Mouse (Mus musculus) retina, postnatal 7 days (tissue): ENCODE measurements around the gene Plod3.

Source experiments
- DNase-seq: peaks from one replicate; pipeline ENCODE4 v3.0.0-alpha.2; 2012; ENCODE audit warnings: low read depth, low spot score

Gene Plod3

GRCm38 (mm10) chr5:137015913-137016312, 29.1 kb downstream of the Plod3 start:
- no peak for DNase-seq

DNA sequence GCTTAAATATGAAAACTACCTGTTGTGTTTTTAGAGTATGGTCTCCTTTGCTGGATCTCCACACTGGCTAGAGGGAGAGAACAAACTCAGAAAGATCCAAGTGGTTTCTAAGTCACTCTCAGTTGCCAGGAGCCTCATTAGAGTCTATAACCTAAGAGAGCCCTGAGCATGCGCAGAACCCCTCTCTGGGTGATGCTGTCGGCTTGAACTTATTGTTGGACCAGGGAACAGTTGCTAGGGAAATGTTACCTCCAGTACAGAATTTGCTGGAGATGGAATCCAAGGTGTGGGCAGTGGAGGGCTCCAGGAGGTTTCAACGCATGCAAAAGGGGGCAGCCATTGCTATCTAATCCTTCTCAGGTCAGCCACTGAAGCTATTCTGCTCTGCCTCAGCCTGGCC, 37.5 kb downstream of the Plod3 start:
- no peak for DNase-seq

- peak; percentile 66 for DNase-seq
These were observed 38.3 kb downstream of the Plod3 start for GRCm38 (mm10) chr5:137025132-137025531.

- no peak for DNase-seq
These were observed 39.3 kb downstream of the Plod3 start, which contains the start of gene Vgf for GRCm38 (mm10) chr5:137026092-137026491. Gene Vgf, plus strand, starts transcription at chr5:137026392.

DNA sequence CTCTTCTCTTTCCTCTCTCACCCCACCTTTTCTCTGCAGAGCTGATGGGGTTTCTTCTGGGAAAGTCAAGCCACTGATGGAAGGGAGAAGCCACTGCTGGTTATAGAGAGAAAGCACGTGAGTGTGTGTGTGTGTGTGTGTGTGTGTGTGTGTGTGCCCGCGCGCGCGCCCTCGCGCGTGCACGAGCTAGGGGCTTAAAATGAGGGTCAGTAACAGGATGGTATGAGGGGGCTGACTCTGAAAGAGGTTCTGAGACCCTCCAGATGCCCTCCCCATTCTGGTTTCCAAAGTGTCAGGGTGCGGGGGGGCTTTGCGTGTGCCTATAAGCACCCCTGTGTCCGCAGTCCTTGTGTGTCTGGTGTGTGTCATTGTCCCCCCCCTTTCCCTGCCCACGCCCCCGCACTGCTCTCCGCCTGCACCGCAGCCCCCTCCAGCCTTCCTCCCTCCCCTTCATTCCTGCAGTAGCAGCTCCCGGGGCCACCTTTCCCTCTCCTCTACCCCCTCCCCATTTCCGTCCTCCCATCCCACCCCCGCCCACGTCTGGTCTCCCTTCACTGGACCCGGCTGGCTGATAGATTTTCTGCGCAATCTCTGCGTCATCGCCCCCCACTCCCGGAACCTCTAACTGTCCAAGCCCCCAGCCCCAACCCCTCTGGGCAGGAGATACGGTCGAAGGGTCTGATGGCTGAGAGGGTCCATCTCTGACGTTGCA, 41.9 kb downstream of the Plod3 start:
- DNase-seq = no peak

- DNase-seq = no peak
These were observed 42.4 kb downstream of the Plod3 start for GRCm38 (mm10) chr5:137029273-137029585.

DNA sequence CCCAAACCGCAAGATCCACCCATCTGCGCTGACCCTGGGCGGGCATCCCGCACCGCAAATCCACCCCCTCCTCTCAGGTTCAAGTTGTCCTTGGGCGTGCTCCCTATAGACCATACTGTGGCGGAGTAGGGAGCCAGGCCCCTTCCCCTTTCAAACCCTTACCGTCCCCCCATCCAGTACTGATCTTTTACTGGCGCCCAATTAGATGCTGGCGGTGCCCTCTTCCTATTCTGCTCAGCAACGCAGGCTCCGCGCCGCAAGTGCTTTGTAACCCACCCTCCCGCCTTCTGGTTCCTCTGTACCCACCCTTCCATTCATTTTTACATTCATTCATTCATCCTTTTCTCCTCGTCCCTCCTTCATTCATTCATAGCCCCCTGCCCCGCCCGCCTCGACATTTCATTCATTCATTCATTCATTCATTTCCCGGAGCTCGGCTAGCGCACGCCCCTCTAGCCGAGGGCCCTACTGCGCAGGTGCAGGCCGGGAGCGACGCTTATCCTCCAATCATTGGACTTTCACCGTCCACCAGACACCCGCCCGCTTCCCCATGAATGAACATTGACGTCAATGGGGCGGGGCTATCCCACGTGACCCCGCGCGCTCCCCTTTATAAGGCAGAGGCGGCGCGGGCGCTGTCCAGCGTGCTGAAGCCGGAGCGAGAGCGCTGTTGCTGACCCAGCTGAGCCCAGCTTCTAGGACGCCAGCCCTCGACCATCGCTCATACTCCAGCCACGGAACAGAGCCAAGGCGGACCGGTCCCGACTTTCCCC, 43.0 kb downstream of the Plod3 start:
- DNase-seq = peak; percentile 86

DNA sequence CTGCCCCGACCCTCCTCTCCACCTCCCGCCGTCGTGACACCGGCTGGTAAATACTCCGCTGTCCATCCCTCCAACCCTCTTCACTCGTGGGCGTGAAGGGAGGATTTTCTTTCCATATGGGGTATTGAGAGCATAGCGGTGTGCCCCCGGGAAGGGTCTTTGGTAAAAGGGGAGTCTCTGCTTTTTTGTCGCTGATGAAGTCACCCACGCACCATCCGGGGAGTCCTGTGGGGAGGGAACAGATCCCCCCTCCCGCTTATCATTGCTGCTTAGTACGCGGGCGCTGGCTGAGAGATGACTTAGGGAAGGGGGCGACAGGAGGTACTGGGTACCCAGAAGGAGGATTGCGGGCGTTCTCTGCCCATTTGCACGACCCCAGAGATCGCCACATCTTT, 43.6 kb downstream of the Plod3 start:
- DNase-seq = no peak

DNA sequence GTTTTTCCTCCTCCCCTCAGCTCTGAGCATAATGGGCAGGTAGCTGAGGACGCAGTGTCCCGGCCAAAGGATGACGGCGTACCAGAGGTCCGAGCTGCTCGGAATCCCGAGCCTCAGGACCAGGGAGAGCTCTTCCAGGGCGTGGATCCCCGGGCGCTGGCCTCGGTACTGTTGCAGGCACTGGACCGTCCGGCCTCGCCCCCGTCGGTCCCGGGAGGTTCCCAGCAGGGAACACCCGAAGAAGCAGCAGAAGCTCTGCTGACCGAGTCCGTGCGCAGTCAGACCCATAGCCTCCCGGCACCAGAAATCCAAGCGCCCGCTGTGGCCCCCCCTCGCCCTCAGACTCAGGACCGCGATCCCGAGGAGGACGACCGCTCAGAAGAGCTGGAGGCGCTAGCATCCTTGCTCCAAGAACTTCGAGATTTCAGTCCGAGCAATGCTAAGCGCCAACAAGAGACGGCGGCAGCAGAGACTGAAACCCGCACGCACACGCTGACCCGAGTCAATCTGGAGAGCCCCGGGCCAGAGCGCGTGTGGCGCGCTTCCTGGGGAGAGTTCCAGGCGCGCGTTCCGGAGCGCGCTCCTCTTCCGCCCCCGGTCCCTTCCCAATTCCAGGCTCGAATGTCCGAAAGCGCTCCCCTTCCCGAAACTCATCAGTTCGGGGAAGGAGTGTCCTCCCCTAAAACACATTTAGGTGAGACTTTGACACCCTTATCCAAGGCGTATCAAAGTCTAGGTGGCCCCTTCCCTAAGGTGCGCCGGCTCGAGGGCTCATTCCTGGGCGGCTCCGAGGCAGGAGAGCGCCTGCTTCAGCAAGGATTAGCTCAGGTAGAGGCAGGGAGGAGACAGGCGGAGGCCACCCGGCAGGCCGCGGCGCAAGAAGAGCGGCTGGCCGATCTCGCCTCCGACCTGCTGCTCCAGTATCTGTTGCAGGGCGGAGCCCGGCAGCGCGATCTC, 44.5 kb downstream of the Plod3 start:
- no peak for DNase-seq

DNA sequence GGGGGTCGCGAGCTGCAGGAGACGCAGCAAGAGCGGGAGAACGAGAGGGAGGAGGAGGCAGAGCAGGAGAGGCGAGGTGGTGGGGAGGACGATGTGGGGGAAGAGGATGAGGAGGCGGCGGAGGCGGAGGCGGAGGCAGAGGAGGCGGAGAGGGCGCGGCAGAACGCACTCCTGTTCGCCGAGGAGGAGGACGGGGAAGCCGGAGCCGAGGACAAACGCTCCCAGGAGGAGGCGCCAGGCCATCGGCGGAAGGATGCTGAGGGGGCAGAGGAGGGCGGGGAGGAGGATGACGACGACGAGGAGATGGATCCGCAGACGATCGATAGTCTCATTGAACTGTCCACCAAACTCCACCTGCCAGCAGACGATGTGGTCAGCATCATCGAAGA, 45.2 kb downstream of the Plod3 start:
- no peak for DNase-seq

DNA sequence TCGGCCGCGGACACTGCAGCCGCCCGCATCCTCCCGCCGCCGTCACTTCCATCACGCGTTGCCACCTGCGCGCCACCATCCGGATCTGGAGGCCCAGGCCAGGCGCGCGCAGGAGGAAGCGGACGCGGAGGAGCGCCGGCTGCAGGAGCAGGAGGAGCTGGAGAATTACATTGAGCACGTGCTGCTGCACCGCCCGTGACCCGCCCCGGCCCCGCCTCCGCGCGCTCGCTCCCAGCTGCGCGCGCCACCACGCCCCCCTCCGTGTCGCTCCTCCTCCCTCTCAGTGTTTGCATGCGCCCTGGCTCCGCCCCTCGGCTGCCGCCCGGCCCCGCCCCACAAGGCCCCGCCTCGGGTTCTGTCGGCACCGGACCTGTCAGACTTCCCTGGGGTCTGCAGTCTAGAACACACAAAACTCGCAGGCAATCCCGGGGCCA, 45.8 kb downstream of the Plod3 start:
- peak; percentile 65 for DNase-seq

DNA sequence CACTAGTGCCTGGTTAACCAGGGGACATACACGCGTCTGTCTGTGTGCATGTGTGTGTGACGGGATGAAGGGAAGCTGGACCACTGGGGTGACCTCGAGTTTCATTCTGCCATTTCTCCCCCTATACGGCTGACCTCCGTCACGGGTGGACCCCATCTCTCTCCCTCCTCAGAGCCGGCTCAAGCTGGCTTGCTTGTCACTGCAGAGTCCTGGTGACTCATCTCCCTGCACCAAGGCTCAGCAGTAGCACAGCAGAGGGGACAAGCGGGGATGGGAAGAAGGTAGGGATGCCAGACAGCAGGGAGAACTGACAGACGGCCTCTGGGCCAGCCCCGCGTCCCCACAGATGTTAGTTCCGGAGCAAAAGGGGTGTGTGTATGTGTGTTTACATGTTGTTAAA, 49.4 kb downstream of the Plod3 start:
- no peak for DNase-seq

DNA sequence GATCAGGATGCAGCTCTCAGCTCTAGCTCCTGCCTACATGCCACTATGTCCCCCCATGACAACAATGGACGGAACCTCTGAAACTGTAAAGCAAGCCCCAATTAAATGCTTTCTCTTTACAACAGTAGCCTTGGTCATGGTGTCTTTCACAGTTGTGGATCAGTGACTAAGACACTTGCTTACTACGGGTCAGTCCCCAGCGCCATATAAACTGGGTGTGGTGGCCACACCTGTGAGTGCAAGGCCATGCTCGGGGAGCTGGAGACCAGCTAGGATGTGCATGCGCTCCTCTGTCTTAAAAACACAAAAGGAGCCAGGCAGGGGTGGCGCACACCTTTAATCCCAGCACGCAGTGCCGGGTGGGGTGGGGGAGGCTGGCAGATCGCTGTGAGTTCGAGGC, 52.6 kb downstream of the Plod3 start:
- DNase-seq = no peak

GRCm38 (mm10) chr5:137041442-137041841, 54.6 kb downstream of the Plod3 start:
- peak; percentile 58 for DNase-seq

- no peak for DNase-seq
These were observed 57.2 kb downstream of the Plod3 start for GRCm38 (mm10) chr5:137043997-137044396.

- DNase-seq = peak; percentile 85
These were observed 58.8 kb downstream of the Plod3 start, which contains the start of gene Ap1s1 for GRCm38 (mm10) chr5:137045402-137046323. Gene Ap1s1, minus strand, starts transcription at chr5:137046135.
